Mouse (Mus musculus) heart, adult 2 months (tissue): ENCODE measurements around the gene Ackr3. TPM values are rescaled to one million over a fixed set of nuclear protein-coding genes. Genes with fewer than 3 reads are reported as not detected.

Experiments
- DNase-seq, 2 experiments: peaks; one replicate each; pipeline ENCODE4 v3.0.0; 2021
- H3K27ac ChIP-seq: fragments of 200-600 bp; 2 replicates; pipeline ENCODE4 v1.8.1; 2022
- H3K27me3 ChIP-seq: fragments of 200-500 bp; 2 replicates; pipeline ENCODE4 v1.6.1; 2012; ENCODE audit warnings: mild to moderate bottlenecking, low read length, inconsistent platforms, mixed read lengths; ENCODE audit not compliant: control insufficient read depth, insufficient read depth
- H3K36me3 ChIP-seq: fragments of 200-500 bp; 2 replicates; pipeline ENCODE4 v1.6.1; 2012; ENCODE audit warnings: low read length, inconsistent platforms; ENCODE audit not compliant: control insufficient read depth, insufficient read depth
- H3K4me1 ChIP-seq: fragments of 200-500 bp; 2 replicates; pipeline ENCODE4 v1.6.1; 2011; ENCODE audit warnings: low read length; ENCODE audit not compliant: control insufficient read depth, insufficient read depth
- H3K4me3 ChIP-seq: fragments of 200-600 bp; 2 replicates; pipeline ENCODE4 v1.8.1; 2022
- H3K79me2 ChIP-seq: fragments of 200-500 bp; replicated peaks from 2 replicates; pipeline ENCODE4 v1.6.1; 2012; ENCODE audit warnings: mild to moderate bottlenecking, inconsistent platforms, low read length, moderate library complexity, mixed read lengths; ENCODE audit not compliant: control insufficient read depth, insufficient read depth
- H3K9ac ChIP-seq: fragments of 200-500 bp; 2 replicates; pipeline ENCODE4 v1.6.1; 2012; ENCODE audit warnings: low read depth, mild to moderate bottlenecking, control low read depth, inconsistent platforms, low read length, mixed read lengths
- CTCF ChIP-seq: fragments of 200-600 bp; IDR thresholded peaks from 2 replicates; pipeline ENCODE4 v1.8.1; 2022; ENCODE audit warnings: antibody characterized with exemption, mild to moderate bottlenecking, moderate library complexity
- EP300 ChIP-seq: fragments of 200-500 bp; IDR thresholded peaks from 2 replicates; pipeline ENCODE4 v1.6.1; 2011; ENCODE audit warnings: low read depth, low read length, control low read depth; ENCODE audit not compliant: insufficient read depth
- POLR2A ChIP-seq: fragments of 200-500 bp; IDR thresholded peaks from 2 replicates; pipeline ENCODE4 v1.6.1; 2011; ENCODE audit warnings: mild to moderate bottlenecking, low read depth, low read length, control low read depth; ENCODE audit not compliant: insufficient read depth
- WGBS: fragments of 180-500 bp; shearing (Covaris S2); methylation state at CpG from one replicate; pipeline ENCODE4 v1.1.7; 2018; 5-methylcytosine and 5-hydroxymethylcytosine counted together
- intact Hi-C: fragments of 180-260 bp; cut with DNase I; formaldehyde crosslinking; loops from one replicate; pipeline ENCODE4 v1.15.1; 2025
- polyA plus RNA-seq: library from polyadenylated mRNA; depleted of rRNA; stranded (reverse); fragments of >200 nt; gene quantifications from 2 replicates; pipeline ENCODE4 v1.2.3, GENCODE M21; 2012; rRNA removed
- total RNA-seq, 2 experiments: library from RNA; stranded (reverse); gene quantifications; 2 replicates each; pipeline ENCODE4 v1.2.3; 2021

The Ackr3 gene
- total and polyA plus RNA-seq, 3 experiments, result 56.5 to 186 (median 58.0) TPM

DNA sequence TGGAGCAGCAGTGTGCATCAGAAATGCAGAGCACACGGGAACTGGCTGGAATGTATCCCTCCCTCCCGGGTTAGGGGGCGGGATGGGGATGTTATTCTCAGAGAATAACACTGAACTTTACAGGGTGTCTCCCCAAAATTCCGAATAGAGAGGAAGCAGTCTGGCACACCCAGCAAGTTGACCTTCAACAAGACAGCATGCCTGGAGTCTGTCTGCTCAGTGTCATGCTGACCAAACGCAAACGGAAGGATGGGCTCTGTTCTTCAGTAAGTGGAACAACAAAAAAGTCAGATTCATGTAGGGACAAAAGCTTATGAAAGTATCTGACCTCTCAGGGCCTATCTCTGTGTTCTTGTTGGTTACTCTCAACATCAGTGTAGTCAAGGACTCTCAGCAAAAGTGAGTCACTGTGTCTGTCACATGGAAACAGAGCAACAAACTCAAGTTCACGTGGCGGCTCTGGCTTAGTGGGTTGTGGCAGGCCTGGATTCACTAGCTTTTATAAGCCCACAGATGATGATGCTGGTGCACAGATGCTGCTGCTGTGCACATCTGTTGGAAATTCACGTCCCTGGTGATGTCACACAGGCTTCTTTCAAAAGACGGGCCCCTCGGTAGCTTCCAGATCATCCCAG, 54.6 kb downstream of the Ackr3 start:
- 59% methylated on average over 11 of the region's 11 CpGs for WGBS
- no peaks in the 10 kb centered on the region for H3K27me3 ChIP-seq
- H3K79me2 ChIP-seq, result no peaks in the 10 kb centered on the region
- intact Hi-C loops, result no loop called here
- H3K36me3 ChIP-seq, result peaks cover 5% of the 10 kb centered on the region; the same call in 1 of the 2 replicates
- no peak overlapping the region for H3K4me3 ChIP-seq
- H3K27ac ChIP-seq, result peak overlapping the region; percentile 67
- TF ChIP-seq POLR2A (no peak), EP300 (0 out of 2 replicates have a peak, but pooled peaks have one; percentile 32)
- peaks cover 9% of the 10 kb centered on the region for H3K4me1 ChIP-seq
- no peak overlapping the region for H3K9ac ChIP-seq
- peak in 1 of 2 experiments; percentile 60 for DNase-seq

DNA sequence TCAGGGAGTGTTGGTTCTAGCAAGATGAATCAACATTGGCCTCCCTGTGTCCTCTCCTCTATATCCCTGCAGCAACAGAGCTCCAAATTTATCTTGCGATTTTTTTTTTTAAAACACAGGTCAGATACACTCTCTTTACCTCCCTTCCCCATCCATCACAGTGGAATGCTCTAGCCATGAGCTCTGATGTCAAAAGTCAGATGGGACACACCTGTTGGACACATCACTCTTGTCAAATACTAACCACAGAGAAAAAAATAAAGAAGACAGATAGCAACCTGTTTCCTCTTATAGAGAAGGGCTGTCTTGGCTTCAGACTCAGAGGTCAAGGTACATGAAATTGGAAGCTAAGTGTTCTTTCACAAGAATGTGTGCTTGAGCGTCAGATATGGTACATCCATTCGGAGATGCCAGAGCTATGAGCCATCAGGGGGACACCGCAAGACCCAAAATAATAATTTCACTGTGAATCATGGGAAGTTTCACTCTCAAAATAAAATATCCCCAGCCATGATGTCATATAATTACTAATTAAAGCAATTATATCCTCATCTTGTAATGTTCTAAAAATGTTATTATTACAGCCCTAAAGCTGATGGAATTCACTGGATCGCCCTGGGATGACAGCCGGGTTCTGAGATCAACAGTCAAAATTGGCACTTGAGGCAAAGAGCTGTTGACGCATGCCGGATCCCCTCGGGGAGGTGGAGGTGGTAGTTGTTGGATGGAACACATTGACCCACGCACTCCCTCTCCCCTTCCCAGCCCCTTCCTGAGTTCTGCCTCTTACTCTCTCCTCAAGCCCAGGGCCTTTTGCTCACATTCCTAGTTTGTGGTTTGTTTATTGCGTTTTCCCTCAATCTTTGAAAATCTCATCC, 57.2 kb downstream of the Ackr3 start:
- TF ChIP-seq POLR2A (no peak), CTCF (no peak), EP300 (no peak)
- Histone ChIP-seq H3K27ac (no peak overlapping the region), H3K4me1 (peaks cover 9% of the 10 kb centered on the region), H3K36me3 (peaks cover 5% of the 10 kb centered on the region; the same call in 1 of the 2 replicates), H3K27me3 (no peaks in the 10 kb centered on the region), H3K79me2 (no peaks in the 10 kb centered on the region), H3K4me3 (no peak overlapping the region), H3K9ac (no peak overlapping the region)
- WGBS, result 79% methylated on average over 11 of the region's 11 CpGs
- no peak for DNase-seq
- intact Hi-C loops, result no loop called here

DNA sequence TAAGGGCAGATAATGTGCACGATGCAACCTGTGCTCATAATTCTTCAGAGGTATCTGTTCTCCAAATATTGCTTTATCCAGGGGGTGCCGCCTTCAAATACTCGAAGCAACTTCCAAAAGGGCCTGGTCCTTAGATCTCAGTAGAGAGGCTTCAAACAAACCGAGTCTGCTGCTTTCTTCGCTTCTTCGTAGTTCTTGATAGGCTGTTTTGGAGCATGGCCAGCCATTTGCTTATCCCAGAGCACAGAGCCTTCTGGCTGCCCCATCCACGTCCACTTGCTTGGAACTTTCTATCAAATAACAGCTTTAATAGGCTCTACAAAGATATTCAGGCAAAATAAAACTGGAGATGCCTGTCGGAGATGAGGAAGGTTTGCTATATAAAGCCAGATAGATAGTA, 58.6 kb downstream of the Ackr3 start:
- intact Hi-C loops, result no loop called here
- Histone ChIP-seq H3K4me1 (peaks cover 7% of the 10 kb centered on the region), H3K79me2 (no peaks in the 10 kb centered on the region), H3K27me3 (no peaks in the 10 kb centered on the region), H3K4me3 (no peak overlapping the region), H3K36me3 (no peaks in the 10 kb centered on the region), H3K27ac (no peak overlapping the region), H3K9ac (no peak overlapping the region)
- no peak for DNase-seq
- TF ChIP-seq EP300 (no peak), POLR2A (no peak), CTCF (no peak)
- WGBS, result 54% methylated on average over 8 of the region's 8 CpGs

Other genes starting within 250 kb of the Ackr3 start
- 10 to 100 TPM; 20.7 to 22.9 TPM for gene Asb18, start 189.3 kb upstream of the Ackr3 start, total RNA-seq
- 35.3 and 38.2 TPM in 2 replicates for gene Asb18, start 189.3 kb upstream of the Ackr3 start, polyA plus RNA-seq
- not detected for gene Iqca, start 50.6 kb upstream of the Ackr3 start, total RNA-seq
- gene Iqca, start 50.6 kb upstream of the Ackr3 start, polyA plus RNA-seq, result 0.43 TPM in 1 of 2 replicates, not detected in the other